ENCODE assay signal across 17 mouse cellular contexts in genomic region chr6:32444393-32444792, GRCm38 (mm10).
DNase-seq lines count a peak whose midpoint lies in the region; ATAC-seq and TF ChIP-seq lines count a peak whose summit lies in the region.
"Had no signal": no experiment of that assay in that cellular context is flagged by ENCODE, and none has a peak within 500 bp of the region (broad histone marks: within the 10 kb centered on the region; RNA-seq: fewer than 3 reads in every experiment).

No protein-coding gene starts in this region.

- peak; percentile 62; the same call in 1 of the 2 replicates for ATAC-seq in hindbrain, embryonic 16.5 days
- no peak for ATAC-seq in hindbrain, embryonic 14.5 days (ENCODE audit: low FRiP score)
- ATAC-seq in limb, embryonic 14.5 days (ENCODE audit: low FRiP score, low read depth): no peak

- H3K4me1 ChIP-seq in hindbrain, embryonic 16.5 days (ENCODE audit: control insufficient read depth, insufficient read depth, low read depth, low read length): peaks cover 4% of the 10 kb centered on the region; the same call in 1 of the 2 replicates
- no peaks in the 10 kb centered on the region for H3K4me1 ChIP-seq in hindbrain, embryonic 14.5 days (replicated peaks; ENCODE audit: control insufficient read depth, insufficient read depth, low read length)
- peaks cover 16% of the 10 kb centered on the region; the same call in 1 of the 2 replicates for H3K4me1 ChIP-seq in limb, embryonic 14.5 days (ENCODE audit: control insufficient read depth, insufficient read depth, low read length)
- H3K4me1 ChIP-seq: midbrain, embryonic 12.5 days; neural tube, embryonic 12.5 days had no signal

- no peak overlapping the region for H3K4me2 ChIP-seq in hindbrain, embryonic 16.5 days (ENCODE audit: low read length)
- H3K4me2 ChIP-seq in hindbrain, embryonic 14.5 days (replicated peaks): no peak overlapping the region
- no peak overlapping the region for H3K4me2 ChIP-seq in limb, embryonic 14.5 days (replicated peaks; ENCODE audit: low read depth, low read length, severe bottlenecking)
- H3K4me2 ChIP-seq: heart, embryonic 15.5 days; limb, embryonic 12.5 days; midbrain, embryonic 12.5 days; neural tube, embryonic 12.5 days had no signal

- H3K9ac ChIP-seq in hindbrain, embryonic 16.5 days (ENCODE audit: low read depth, low read length): no peak overlapping the region
- no peak overlapping the region for H3K9ac ChIP-seq in hindbrain, embryonic 14.5 days
- H3K9ac ChIP-seq in limb, embryonic 14.5 days (ENCODE audit: low read depth, low read length, severe bottlenecking): no peak overlapping the region
- H3K9ac ChIP-seq: heart, embryonic 15.5 days; limb, embryonic 12.5 days; midbrain, embryonic 12.5 days; neural tube, embryonic 12.5 days had no signal

- H3K27ac ChIP-seq in hindbrain, embryonic 16.5 days (ENCODE audit: low read depth, low read length): no peak overlapping the region
- H3K27ac ChIP-seq in hindbrain, embryonic 14.5 days: no peak overlapping the region
- 0 out of 2 replicates have a peak overlapping the region, but pooled peaks have one; percentile 5 for H3K27ac ChIP-seq in limb, embryonic 14.5 days (replicated peaks; ENCODE audit: low read depth, low read length)
- H3K27ac ChIP-seq: heart, embryonic 15.5 days; midbrain, embryonic 12.5 days; neural tube, embryonic 12.5 days had no signal

- DNase-seq in hindbrain, embryonic 14.5 days (ENCODE audit: low spot score): no peak
- DNase-seq in brain, adult 2 months (ENCODE audit: low read depth, low spot score): peak; percentile 71
- DNase-seq in embryo, embryonic 11 days: peak; percentile 40
- DNase-seq in limb, embryonic 14.5 days (ENCODE audit: low spot score): peak; percentile 31
- DNase-seq in spleen, postnatal 36 days (ENCODE audit: low spot score in 2 of 2): no peak
- DNase-seq in left cerebral cortex, adult 18-20 months (ENCODE audit: low spot score in 2 of 2): no peak
- DNase-seq: adrenal gland, postnatal 10 days; cerebellum, postnatal 36 days; kidney, adult 8-10 months; kidney, postnatal 36 days; lung, postnatal 14 days had no signal

- TF ChIP-seq POLR2A in limb, embryonic 14.5 days (IDR thresholded peaks at IDR 0.05; ENCODE audit: borderline replicate concordance, extremely low read depth, insufficient read depth, insufficient read length): no peak

- H3K9me3 ChIP-seq in hindbrain, embryonic 16.5 days (ENCODE audit: control insufficient read depth, low read length): no peaks in the 10 kb centered on the region
- H3K9me3 ChIP-seq in hindbrain, embryonic 14.5 days (ENCODE audit: control insufficient read depth, low read length): no peaks in the 10 kb centered on the region
- H3K9me3 ChIP-seq in limb, embryonic 14.5 days (ENCODE audit: control insufficient read depth, low read length): no peaks in the 10 kb centered on the region
- H3K9me3 ChIP-seq: heart, embryonic 15.5 days; limb, embryonic 12.5 days; midbrain, embryonic 12.5 days; neural tube, embryonic 12.5 days had no signal

- no peak overlapping the region for H3K4me3 ChIP-seq in hindbrain, embryonic 16.5 days (ENCODE audit: low read length)
- H3K4me3 ChIP-seq in hindbrain, embryonic 14.5 days (replicated peaks; ENCODE audit: low read length): no peak overlapping the region
- no peak overlapping the region for H3K4me3 ChIP-seq in limb, embryonic 14.5 days (replicated peaks; ENCODE audit: low read length)
- H3K4me3 ChIP-seq: erythroblast, embryonic 14.5 days; heart, embryonic 15.5 days; limb, embryonic 12.5 days; midbrain, embryonic 12.5 days; neural tube, embryonic 12.5 days had no signal

- no peaks in the 10 kb centered on the region for H3K27me3 ChIP-seq in hindbrain, embryonic 16.5 days (replicated peaks; ENCODE audit: control insufficient read depth, insufficient read depth, low read length)
- H3K27me3 ChIP-seq in hindbrain, embryonic 14.5 days (ENCODE audit: control insufficient read depth, insufficient read depth, low read length): no peaks in the 10 kb centered on the region
- H3K27me3 ChIP-seq in limb, embryonic 14.5 days (ENCODE audit: control insufficient read depth, insufficient read depth, low read length): no peaks in the 10 kb centered on the region
- H3K27me3 ChIP-seq: heart, embryonic 15.5 days; limb, embryonic 12.5 days; midbrain, embryonic 12.5 days; neural tube, embryonic 12.5 days had no signal

- no peaks in the 10 kb centered on the region for H3K36me3 ChIP-seq in hindbrain, embryonic 16.5 days (ENCODE audit: control insufficient read depth, insufficient read depth, low read length)
- no peaks in the 10 kb centered on the region for H3K36me3 ChIP-seq in hindbrain, embryonic 14.5 days (replicated peaks; ENCODE audit: control insufficient read depth, insufficient read depth)
- H3K36me3 ChIP-seq in limb, embryonic 14.5 days (ENCODE audit: control insufficient read depth, insufficient read depth, low read length): no peaks in the 10 kb centered on the region
- H3K36me3 ChIP-seq: heart, embryonic 15.5 days; limb, embryonic 12.5 days; midbrain, embryonic 12.5 days; neural tube, embryonic 12.5 days had no signal

- WGBS in hindbrain, embryonic 16.5 days: 69% methylated on average over 2 of the region's 2 CpGs
- 59% methylated on average over 2 of the region's 2 CpGs for WGBS in hindbrain, embryonic 14.5 days
- 26% methylated on average over 2 of the region's 2 CpGs for WGBS in limb, embryonic 14.5 days

Comparison
In these comparisons a context has a peak if more than half of its experiments do, and no peak if none do; other contexts are left out.
1. DNase-seq: peak in brain, adult 2 months (single experiment), embryo, embryonic 11 days (single experiment) and limb, embryonic 14.5 days (single experiment); none in hindbrain, embryonic 14.5 days (single experiment), spleen, postnatal 36 days (0 of 2) and left cerebral cortex, adult 18-20 months (0 of 2).